Mouse (Mus musculus): ENCODE measurements around the gene Dcp1b.

Gene Dcp1b

GRCm38 (mm10) chr6:119235441-119235840 is 60.4 kb downstream of the Dcp1b start:
- no peak for DNase-seq

- DNase-seq = no peak
Measured at GRCm38 (mm10) chr6:119236241-119236640, 61.2 kb downstream of the Dcp1b start, which contains the start of gene Cacna2d4. Cacna2d4 (plus strand) TSS chr6:119236526.

- DNase-seq = no peak
Measured at GRCm38 (mm10) chr6:119237427-119237989, 62.5 kb downstream of the Dcp1b start.

GRCm38 (mm10) chr6:119239341-119240005 is 64.4 kb downstream of the Dcp1b start:
- no peak for DNase-seq

GRCm38 (mm10) chr6:119240256-119240655 is 65.2 kb downstream of the Dcp1b start:
- DNase-seq = no peak

GRCm38 (mm10) chr6:119240871-119241705 is 66.0 kb downstream of the Dcp1b start:
- no peak for DNase-seq

GRCm38 (mm10) chr6:119246082-119246481 is 71.0 kb downstream of the Dcp1b start:
- peak; percentile 12 to 15 for DNase-seq

GRCm38 (mm10) chr6:119248578-119248977 is 73.5 kb downstream of the Dcp1b start:
- no peak for DNase-seq

GRCm38 (mm10) chr6:119249726-119250125 is 74.7 kb downstream of the Dcp1b start:
- DNase-seq = no peak

- no peak for DNase-seq
Measured at GRCm38 (mm10) chr6:119251704-119252103, 76.7 kb downstream of the Dcp1b start.

Measured in B cell, adult 2 months (primary cell).